Mouse (Mus musculus) cortical plate, adult 2 months (tissue): Measurements from ENCODE around the gene Trp73.

Source experiments
- CTCF ChIP-seq: fragments of 200-500 bp; IDR thresholded peaks from 2 replicates; pipeline ENCODE4 v1.5.1; 2011; ENCODE audit warnings: mild to moderate bottlenecking, control low read depth, low read length; ENCODE audit not compliant: insufficient read depth; ENCODE audit errors: extremely low read depth
- POLR2A ChIP-seq: fragments of 200-500 bp; IDR thresholded peaks from 2 replicates; pipeline ENCODE4 v1.6.1; 2011; ENCODE audit warnings: mild to moderate bottlenecking, low read length, control low read depth; ENCODE audit not compliant: insufficient read depth; ENCODE audit errors: extremely low read depth

- TF ChIP-seq CTCF (no peak), POLR2A (no peak)
Measured at GRCm38 (mm10) chr4:154142211-154143040, 2.4 kb upstream of the Trp73 start, which contains the start of gene Wrap73.
